Mouse (Mus musculus) lung, embryonic 15.5 days (tissue): Measurements from ENCODE around the gene Tuba1c. TPM values are rescaled to one million over a fixed set of nuclear protein-coding genes. Genes with fewer than 3 reads are reported as not detected.

ENCODE experiments used
- ATAC-seq: fragments of 200-750 bp; cut with Nextera tagmentation; 2 replicates; pipeline ENCODE4 v1.8.0; 2017; ENCODE audit warnings: moderate number of reproducible peaks, borderline replicate concordance; ENCODE audit not compliant: low FRiP score, low TSS enrichment; ENCODE audit errors: extremely low read depth
- H3K27ac ChIP-seq: fragments of 300-500 bp; sonication (generic); 2 replicates; pipeline ENCODE4 v1.5.1; 2015; ENCODE audit warnings: moderate library complexity, mild to moderate bottlenecking, inconsistent platforms
- H3K27me3 ChIP-seq: fragments of 300-500 bp; sonication (generic); 2 replicates; pipeline ENCODE4 v1.6.1; 2015; ENCODE audit warnings: inconsistent platforms
- H3K36me3 ChIP-seq: fragments of 300-500 bp; sonication (generic); 2 replicates; pipeline ENCODE4 v1.6.1; 2015; ENCODE audit warnings: inconsistent platforms
- H3K4me1 ChIP-seq: fragments of 300-500 bp; sonication (generic); 2 replicates; pipeline ENCODE4 v1.6.1; 2015; ENCODE audit warnings: inconsistent platforms
- H3K4me2 ChIP-seq: fragments of 300-500 bp; sonication (generic); 2 replicates; pipeline ENCODE4 v1.6.1; 2015; ENCODE audit warnings: inconsistent platforms, mild to moderate bottlenecking, moderate library complexity
- H3K4me3 ChIP-seq: fragments of 300-500 bp; sonication (generic); 2 replicates; pipeline ENCODE4 v1.5.1; 2015; ENCODE audit warnings: mild to moderate bottlenecking, inconsistent platforms
- H3K9ac ChIP-seq: fragments of 300-500 bp; sonication (generic); 2 replicates; pipeline ENCODE4 v1.6.1; 2015; ENCODE audit warnings: inconsistent platforms
- H3K9me3 ChIP-seq: fragments of 300-500 bp; sonication (generic); 2 replicates; pipeline ENCODE4 v1.6.1; 2016; ENCODE audit warnings: inconsistent platforms
- WGBS: fragments of 180-500 bp; shearing (Covaris S2); methylation state at CpG from one replicate; pipeline ENCODE4 v1.1.7; 2015; 5-methylcytosine and 5-hydroxymethylcytosine counted together
- polyA plus RNA-seq: library from polyadenylated mRNA; unstranded; fragments of >200 nt; fragmentation: Nextera tagmentation; extraction: Ambion mirVana; gene quantifications from 2 replicates; pipeline ENCODE4 v1.2.1, GENCODE M21; 2015

The Tuba1c gene
- polyA plus RNA-seq, 1 experiment from 2014 or later, result 224 TPM

DNA sequence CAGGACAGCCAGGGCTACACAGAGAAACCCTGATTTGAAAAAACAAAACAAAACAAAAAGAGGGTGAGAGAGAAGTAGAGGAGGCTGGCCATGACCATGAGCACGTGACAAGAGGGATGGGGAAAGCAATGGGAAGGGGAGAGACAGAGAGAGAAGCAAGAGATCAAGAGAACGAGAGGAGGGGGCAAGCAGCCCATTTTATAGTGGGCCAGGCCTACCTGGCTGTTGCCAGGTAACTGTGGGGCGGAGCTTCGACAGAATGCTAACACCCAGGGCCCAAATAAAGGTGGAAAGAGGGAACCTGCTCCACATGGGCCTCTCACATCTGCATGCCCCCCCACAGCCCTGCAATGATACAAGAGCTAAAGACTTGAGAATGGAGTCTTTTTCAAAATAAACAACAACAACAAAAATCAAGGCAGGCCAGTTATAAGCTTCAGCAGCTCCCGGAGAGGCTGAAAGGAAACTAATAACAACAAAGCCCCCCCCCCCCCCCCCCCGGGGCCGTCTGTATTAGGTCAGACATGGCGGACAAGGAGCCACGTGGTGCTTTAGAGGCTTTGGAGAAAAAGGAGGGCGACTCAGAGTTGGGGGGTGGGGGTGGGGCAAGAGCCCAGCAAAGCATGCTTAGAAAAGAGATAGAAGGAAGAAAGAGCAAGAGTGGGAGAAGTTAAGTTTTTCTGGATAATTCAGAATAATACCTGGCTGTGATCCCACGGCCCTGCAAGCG, 39.8 kb upstream of the Tuba1c start:
- no peaks in the 10 kb centered on the region for H3K27me3 ChIP-seq
- 37% methylated on average over 10 of the region's 12 CpGs for WGBS
- H3K9ac ChIP-seq, result no peak overlapping the region
- H3K9me3 ChIP-seq, result no peaks in the 10 kb centered on the region
- H3K36me3 ChIP-seq, result no peaks in the 10 kb centered on the region
- H3K4me1 ChIP-seq, result peaks cover 66% of the 10 kb centered on the region
- H3K27ac ChIP-seq, result no peak overlapping the region
- ATAC-seq, result no peak
- no peak overlapping the region for H3K4me2 ChIP-seq
- no peak overlapping the region for H3K4me3 ChIP-seq

DNA sequence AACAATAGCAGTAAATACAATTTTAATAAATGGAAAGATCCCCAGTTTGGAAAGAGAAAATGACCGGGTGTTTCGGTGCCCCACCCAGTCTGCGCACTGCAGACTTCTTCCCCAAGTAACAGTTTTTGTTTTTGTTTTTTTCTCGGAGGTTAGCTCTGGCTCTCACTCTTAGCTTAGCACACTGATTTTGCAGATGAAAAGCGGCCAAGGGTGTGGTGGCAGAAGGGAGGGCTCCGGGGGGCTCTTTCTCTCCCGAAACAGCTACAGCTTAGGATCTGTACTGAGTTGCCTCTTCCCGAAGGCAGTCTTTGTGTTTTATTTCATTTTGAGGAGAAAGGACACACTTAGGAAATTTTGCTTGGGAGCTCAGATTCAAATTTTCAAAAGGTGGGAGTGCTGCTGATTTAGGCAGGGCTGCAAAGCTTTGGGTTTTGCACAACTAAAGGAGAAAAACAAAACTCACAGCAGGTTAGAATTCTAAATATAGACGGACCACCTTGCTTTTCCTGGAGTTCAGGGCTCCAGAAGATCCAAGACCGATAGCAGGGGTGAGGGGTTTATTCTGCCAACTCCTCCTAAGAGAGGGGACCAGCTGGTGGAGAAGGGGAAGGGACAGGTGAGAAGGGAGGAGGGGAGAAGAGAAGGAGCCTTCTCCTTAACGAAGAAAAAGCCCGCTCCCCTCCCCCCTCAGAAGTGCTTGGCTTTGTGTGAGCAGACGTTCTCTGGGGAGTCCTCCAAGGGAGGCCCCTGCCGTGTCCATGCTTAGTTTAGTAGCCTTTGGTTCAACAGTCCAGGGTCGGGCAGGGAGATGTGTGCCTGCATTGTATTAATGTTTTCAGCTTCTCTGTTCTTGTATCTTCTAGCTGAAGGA, 38.8 kb upstream of the Tuba1c start:
- no peak for ATAC-seq
- H3K4me3 ChIP-seq, result no peak overlapping the region
- peak overlapping the region; percentile 13; the same call in 1 of the 2 replicates for H3K9ac ChIP-seq
- no peaks in the 10 kb centered on the region for H3K36me3 ChIP-seq
- no peak overlapping the region for H3K27ac ChIP-seq
- 35% methylated on average over 15 of the region's 15 CpGs for WGBS
- H3K27me3 ChIP-seq, result no peaks in the 10 kb centered on the region
- H3K4me1 ChIP-seq, result peaks cover 61% of the 10 kb centered on the region
- H3K9me3 ChIP-seq, result no peaks in the 10 kb centered on the region
- H3K4me2 ChIP-seq, result 0 out of 2 replicates have a peak overlapping the region, but pooled peaks have one; percentile 0

DNA sequence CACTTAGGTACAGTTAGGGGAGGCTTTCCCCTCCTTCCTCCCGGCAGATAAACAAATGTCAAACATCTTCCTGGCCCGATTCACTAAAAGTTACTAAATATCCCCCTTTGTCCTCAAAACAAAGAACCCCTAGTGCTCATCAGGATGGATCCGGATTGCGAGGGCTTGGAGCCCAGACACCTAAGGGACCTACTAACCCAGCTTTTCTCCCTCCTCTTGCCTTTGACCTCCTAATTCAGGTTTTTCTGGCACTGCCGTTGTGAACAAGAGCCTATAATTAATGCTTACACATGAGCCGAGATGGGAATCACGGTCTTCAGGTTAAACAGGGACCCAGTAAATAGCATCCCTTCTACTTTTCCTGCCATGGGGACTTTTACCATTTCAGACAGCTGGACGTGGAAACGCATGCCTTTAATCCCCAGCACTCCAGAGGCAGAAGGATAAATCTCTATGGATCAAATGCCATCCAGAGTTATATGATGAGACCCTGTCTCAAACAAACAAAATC, 38.1 kb upstream of the Tuba1c start:
- H3K9ac ChIP-seq, result peak overlapping the region; percentile 13; the same call in 1 of the 2 replicates
- ATAC-seq, result no peak
- WGBS, result 29% methylated on average over 9 of the region's 9 CpGs

DNA sequence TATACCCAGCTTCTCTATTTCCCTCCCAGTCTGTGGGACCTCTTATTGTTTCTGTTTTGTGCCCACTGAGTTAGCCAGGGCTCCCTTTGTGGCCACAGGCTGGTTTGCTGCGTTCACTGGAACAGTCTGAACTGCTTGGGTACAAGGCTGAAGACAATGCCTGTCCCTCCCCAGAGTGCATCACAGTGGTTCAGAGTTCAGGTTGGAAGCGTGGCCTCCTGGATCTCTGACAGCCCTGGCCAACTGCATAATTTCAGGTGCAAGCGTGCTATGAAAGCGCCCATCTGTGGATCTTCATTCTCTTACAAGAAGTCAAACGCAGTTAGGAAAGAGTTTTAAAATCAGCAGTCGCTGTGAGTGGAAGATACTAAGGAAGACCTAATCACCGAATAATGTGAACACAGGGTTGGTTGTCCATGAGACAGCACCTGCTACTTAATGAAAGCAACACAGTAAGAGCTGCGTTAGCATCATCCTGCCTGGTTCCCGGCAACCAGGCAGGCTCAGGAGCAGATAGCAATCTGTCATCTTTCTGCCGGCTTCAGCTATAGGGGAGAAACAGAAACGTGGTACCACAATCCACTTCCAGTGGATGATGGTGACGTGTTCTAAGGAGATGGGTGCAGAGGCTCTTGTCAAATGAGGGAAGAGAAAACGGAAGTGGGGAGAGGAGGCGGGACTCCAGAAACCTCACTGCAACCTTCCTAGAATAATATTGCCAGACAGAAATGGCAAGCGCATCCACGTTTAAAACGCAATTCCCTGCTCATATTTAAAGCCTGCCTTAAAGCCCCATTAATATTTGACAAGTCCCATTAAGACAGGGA, 37.4 kb upstream of the Tuba1c start:
- peak; percentile 47; the same call in 1 of the 2 replicates for ATAC-seq
- Histone ChIP-seq H3K9ac (peak overlapping the region; percentile 55), H3K4me3 (peak overlapping the region; percentile 37), H3K27ac (peak overlapping the region; percentile 93), H3K36me3 (no peaks in the 10 kb centered on the region), H3K4me2 (peak overlapping the region; percentile 71), H3K27me3 (no peaks in the 10 kb centered on the region), H3K9me3 (no peaks in the 10 kb centered on the region), H3K4me1 (peaks cover 48% of the 10 kb centered on the region)
- 28% methylated on average over 17 of the region's 17 CpGs for WGBS

More for the DNA sequence above, 38.1 kb upstream of the Tuba1c start:
- no peaks in the 10 kb centered on the region for H3K27me3 ChIP-seq
- no peak overlapping the region for H3K4me3 ChIP-seq
- peak overlapping the region; percentile 93; the same call in 1 of the 2 replicates for H3K27ac ChIP-seq
- H3K4me1 ChIP-seq, result peaks cover 54% of the 10 kb centered on the region
- H3K4me2 ChIP-seq, result 0 out of 2 replicates have a peak overlapping the region, but pooled peaks have one; percentile 0
- no peaks in the 10 kb centered on the region for H3K36me3 ChIP-seq
- no peaks in the 10 kb centered on the region for H3K9me3 ChIP-seq

DNA sequence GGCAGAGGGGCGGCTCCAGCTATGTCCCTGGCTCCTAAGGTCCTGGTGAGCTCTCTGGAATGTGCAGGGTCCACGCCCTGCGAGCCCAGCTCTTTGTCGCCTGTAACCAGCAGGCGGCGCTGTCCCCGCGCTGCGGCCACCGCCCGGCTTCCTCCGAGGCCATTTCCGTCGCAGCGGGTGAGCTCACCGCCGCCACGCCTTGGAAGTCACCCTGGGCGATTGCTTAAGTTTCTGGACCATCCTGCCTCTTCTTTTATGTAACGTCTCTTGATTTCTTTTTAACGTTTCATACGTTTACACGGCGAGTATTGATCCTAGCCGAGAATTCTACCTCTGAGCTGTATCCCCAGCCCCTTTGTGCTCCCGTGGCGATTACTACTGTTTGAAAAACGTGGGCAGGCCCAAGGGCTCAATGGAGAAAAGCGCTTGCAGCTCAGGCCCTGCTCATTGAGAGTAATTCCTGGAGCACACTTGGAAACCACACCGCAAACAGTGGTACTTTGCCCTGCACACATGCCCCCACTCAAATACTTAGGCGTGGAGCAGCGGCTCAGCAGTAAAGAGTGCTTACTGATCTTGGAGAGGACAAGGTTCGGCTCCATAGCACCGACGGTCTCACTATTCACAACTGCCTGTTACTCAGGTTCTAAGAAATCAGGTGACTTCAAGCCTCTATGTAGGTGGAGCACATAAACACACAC, 36.4 kb upstream of the Tuba1c start:
- H3K4me1 ChIP-seq, result peaks cover 44% of the 10 kb centered on the region
- no peaks in the 10 kb centered on the region for H3K9me3 ChIP-seq
- peak overlapping the region; percentile 93 for H3K27ac ChIP-seq
- H3K27me3 ChIP-seq, result no peaks in the 10 kb centered on the region
- H3K4me2 ChIP-seq, result peak overlapping the region; percentile 71
- peak overlapping the region; percentile 37 for H3K4me3 ChIP-seq
- WGBS, result 4% methylated on average over 35 of the region's 35 CpGs
- peak; percentile 94 for ATAC-seq
- H3K9ac ChIP-seq, result peak overlapping the region; percentile 55
- H3K36me3 ChIP-seq, result no peaks in the 10 kb centered on the region

DNA sequence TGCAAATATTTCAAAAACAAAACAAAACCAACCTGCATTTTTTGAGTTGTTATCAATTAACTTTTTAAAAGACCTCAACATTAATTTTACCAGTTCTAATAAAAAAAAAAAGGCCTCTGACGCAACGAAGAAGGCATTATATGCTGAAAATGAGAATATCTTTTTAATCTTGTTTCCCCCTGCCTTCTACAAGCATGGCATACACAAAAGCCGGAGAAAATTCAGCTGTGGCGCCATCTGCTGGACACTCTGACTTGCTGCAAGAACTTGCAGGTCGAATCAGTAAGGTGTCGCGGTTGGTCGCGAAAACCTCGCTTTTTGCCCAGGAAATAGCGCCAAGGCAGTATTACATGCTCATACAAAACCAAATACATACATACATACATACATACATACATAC, 35.8 kb upstream of the Tuba1c start:
- H3K9ac ChIP-seq, result no peak overlapping the region; the same call in 1 of the 2 replicates
- H3K4me3 ChIP-seq, result no peak overlapping the region; the same call in 1 of the 2 replicates
- ATAC-seq, result no peak
- H3K27me3 ChIP-seq, result no peaks in the 10 kb centered on the region
- H3K4me1 ChIP-seq, result peaks cover 48% of the 10 kb centered on the region
- H3K4me2 ChIP-seq, result peak overlapping the region; percentile 71
- H3K27ac ChIP-seq, result peak overlapping the region; percentile 93; the same call in 1 of the 2 replicates
- WGBS, result 3% methylated on average over 11 of the region's 11 CpGs
- no peaks in the 10 kb centered on the region for H3K36me3 ChIP-seq
- no peaks in the 10 kb centered on the region for H3K9me3 ChIP-seq

DNA sequence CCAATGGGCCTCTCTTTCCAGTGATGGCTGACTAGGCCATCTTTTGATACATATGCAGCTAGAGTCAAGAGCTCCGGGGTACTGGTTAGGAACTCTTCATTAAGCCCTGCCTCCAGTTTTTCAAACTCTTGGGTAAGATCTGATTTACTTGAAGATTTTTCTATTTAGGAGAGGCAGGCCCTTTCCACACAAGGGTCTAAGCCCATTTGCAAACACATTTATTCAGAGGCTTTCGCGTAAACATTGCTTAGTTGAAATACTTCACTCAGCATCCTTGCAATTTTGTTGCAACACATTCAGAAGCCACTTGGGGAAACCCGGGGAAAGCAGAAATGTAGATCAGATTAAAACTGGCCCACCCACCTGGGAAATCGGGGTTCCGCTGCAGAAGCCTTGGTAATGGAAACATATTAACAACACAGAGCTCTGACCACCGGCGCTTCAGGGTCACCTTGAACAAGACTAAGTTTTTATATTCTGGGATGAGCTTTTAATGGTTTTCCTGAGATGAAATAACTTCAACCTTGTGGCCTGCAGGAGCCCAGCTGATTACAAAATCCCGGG, 34.7 kb upstream of the Tuba1c start:
- no peak for ATAC-seq
- Histone ChIP-seq H3K27me3 (no peaks in the 10 kb centered on the region), H3K4me1 (peaks cover 45% of the 10 kb centered on the region), H3K36me3 (no peaks in the 10 kb centered on the region), H3K9ac (no peak overlapping the region), H3K9me3 (no peaks in the 10 kb centered on the region), H3K4me2 (no peak overlapping the region), H3K27ac (no peak overlapping the region), H3K4me3 (no peak overlapping the region)
- 79% methylated on average over 9 of the region's 9 CpGs for WGBS

DNA sequence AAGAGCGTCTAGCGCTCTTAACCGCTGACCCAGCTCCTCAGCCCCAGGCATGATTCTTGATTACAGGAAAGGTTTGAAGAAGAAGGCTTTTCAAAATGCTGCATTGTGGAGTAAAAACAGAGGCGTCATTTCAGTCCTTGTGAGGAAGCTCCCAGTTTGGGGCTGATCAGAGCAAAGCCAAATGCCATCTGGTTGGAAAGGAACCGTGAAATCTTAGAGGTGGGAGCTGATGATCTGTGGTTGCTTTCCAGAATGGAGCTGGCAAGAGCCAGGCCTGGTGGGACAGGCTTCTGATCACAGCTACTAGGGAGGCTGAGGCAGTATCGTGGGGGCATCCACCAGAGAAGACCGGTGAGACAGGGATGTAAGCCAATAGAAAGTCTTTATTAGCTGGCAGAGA, 32.9 kb upstream of the Tuba1c start:
- Histone ChIP-seq H3K9ac (no peak overlapping the region), H3K4me3 (no peak overlapping the region), H3K4me2 (no peak overlapping the region), H3K27ac (no peak overlapping the region), H3K27me3 (no peaks in the 10 kb centered on the region), H3K36me3 (no peaks in the 10 kb centered on the region), H3K9me3 (no peaks in the 10 kb centered on the region), H3K4me1 (peaks cover 39% of the 10 kb centered on the region)
- no peak for ATAC-seq
- WGBS, result 82% methylated on average over 7 of the region's 7 CpGs

DNA sequence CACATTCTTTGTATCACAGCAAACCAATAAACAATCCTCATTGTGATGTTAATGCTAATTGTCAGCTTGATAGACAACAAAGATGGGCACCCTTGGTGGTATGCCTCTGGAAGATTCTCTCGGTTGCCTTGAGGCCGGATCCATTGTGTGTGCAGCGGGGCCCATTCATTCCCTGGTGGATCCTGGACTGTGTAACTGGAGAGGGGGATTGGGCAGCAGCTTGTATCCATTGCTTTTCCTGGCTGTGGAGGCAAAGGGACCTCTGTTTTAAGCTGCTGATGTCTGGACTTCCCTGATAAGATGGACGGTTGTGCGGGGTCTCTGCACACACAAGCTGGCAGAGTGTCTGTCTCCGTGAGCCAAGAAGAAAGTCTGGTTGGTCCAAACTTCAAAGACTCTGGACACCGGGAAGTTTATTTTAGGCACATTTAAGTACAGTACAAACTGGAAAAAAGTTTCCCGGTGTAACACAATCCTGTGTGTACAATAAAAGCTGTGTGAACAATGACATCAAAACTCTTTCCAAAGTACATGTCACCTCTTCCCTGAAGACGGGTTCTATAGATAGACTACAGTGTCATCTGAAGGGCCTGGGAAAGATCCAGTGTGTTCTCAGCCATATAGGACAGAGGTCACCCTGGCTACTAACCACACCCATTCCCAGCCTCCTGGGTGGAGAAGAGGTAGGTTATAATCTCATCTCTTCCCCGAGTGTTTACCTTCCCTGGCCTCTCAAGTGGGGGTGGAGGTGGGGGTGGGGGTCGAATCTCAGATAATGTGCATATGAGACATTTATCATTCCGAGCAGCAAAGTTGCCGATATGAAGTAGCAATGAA, 31.5 kb upstream of the Tuba1c start:
- Histone ChIP-seq H3K4me3 (no peak overlapping the region), H3K9ac (no peak overlapping the region), H3K4me2 (no peak overlapping the region), H3K27ac (peak overlapping the region; percentile 41), H3K9me3 (no peaks in the 10 kb centered on the region), H3K4me1 (peaks cover 30% of the 10 kb centered on the region), H3K36me3 (no peaks in the 10 kb centered on the region), H3K27me3 (no peaks in the 10 kb centered on the region)
- WGBS, result 24% methylated on average over 13 of the region's 13 CpGs
- no peak for ATAC-seq

DNA sequence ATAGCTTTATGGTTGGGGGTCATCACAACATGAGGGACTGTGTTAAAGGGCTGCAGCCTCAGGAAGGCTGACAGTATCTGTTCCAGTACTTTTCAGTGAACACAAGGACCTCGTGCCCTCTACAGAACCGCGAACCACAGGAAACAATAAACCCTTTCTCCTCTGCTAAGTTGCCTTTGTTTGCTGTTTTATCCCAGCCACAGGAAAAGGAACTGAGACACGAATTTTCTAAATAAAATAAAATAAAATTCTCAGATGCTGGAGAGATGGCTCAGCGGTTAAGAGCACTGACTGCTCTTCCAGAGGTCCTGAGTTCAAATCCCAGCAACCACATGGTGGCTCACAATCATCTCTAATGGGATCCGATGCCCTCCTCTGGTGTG, 30.9 kb upstream of the Tuba1c start:
- no peak overlapping the region for H3K9ac ChIP-seq
- peaks cover 27% of the 10 kb centered on the region for H3K4me1 ChIP-seq
- WGBS, result 28% methylated on average over 6 of the region's 6 CpGs
- H3K27ac ChIP-seq, result 0 out of 2 replicates have a peak overlapping the region, but pooled peaks have one; percentile 15
- no peak overlapping the region for H3K4me3 ChIP-seq
- no peaks in the 10 kb centered on the region for H3K9me3 ChIP-seq
- no peak for ATAC-seq
- no peak overlapping the region for H3K4me2 ChIP-seq
- no peaks in the 10 kb centered on the region for H3K36me3 ChIP-seq
- H3K27me3 ChIP-seq, result no peaks in the 10 kb centered on the region
